Mouse (Mus musculus) megakaryocyte, embryonic 14.5 days (primary cell): Measurements from ENCODE around the gene Chrd.

ENCODE experiments used
- FLI1 ChIP-seq: IDR thresholded peaks from 2 replicates; pipeline ENCODE4 v1.6.1; 2012; ENCODE audit warnings: low read length, inconsistent platforms, mixed read lengths
- GATA1 ChIP-seq: IDR thresholded peaks from 3 replicates; pipeline ENCODE4 v1.6.1; 2012; ENCODE audit warnings: mixed read lengths, low read length, inconsistent platforms, borderline replicate concordance

DNA sequence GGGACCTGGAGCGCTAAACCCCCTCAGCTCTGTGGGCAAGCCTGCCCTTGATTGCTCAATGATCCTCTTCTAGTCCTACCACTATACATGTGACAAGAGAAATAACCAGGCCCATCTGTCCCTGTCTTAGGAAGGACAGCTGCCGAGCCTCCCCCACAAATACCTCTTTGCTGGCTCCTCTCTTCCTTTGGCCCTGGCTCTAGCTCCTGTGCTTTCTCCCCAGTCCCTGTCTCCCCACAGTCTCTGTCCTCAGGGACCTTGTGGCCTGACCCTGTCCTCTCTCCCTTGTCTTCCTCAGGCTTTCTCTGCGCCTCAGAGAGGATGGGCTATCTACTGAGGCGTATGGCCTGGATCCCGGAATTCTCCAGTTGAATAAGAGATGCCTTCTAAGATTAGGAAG lies 1.2 kb upstream of the Chrd start:
- TF ChIP-seq FLI1 (no peak), GATA1 (no peak)
